Mouse (Mus musculus) megakaryocyte, embryonic 14.5 days (primary cell): ENCODE data around the gene St7. TPM values are rescaled to one million over a fixed set of nuclear protein-coding genes. Genes with fewer than 3 reads are reported as not detected.

ENCODE experiments used
- H3K27me3 ChIP-seq: replicated peaks from 2 replicates; pipeline ENCODE3; 2012; ENCODE audit warnings: inconsistent platforms
- H3K36me3 ChIP-seq: replicated peaks from 2 replicates; pipeline ENCODE3; 2012; ENCODE audit warnings: low read length, inconsistent platforms, mixed read lengths
- H3K4me1 ChIP-seq: 2 replicates; pipeline ENCODE4 v1.6.1; 2012; ENCODE audit warnings: inconsistent platforms
- H3K4me3 ChIP-seq: replicated peaks from 2 replicates; pipeline ENCODE3; 2012; ENCODE audit warnings: moderate library complexity, mild to moderate bottlenecking, inconsistent platforms
- H3K9me3 ChIP-seq: 2 replicates; pipeline ENCODE4 v1.6.1; 2012; ENCODE audit warnings: inconsistent platforms
- FLI1 ChIP-seq: IDR thresholded peaks from 2 replicates; pipeline ENCODE4 v1.6.1; 2012; ENCODE audit warnings: low read length, inconsistent platforms, mixed read lengths
- GATA1 ChIP-seq: IDR thresholded peaks from 3 replicates; pipeline ENCODE4 v1.6.1; 2012; ENCODE audit warnings: mixed read lengths, low read length, inconsistent platforms, borderline replicate concordance
- polyA plus RNA-seq: library from polyadenylated mRNA; stranded (reverse); fragments of >175 nt; gene quantifications from 2 replicates; pipeline ENCODE4 v1.2.3, GENCODE M21; 2012; ENCODE audit warnings: low replicate concordance; ENCODE audit not compliant: insufficient read depth

St7 gene
- polyA plus RNA-seq, 1 experiment = 7.1 TPM

DNA sequence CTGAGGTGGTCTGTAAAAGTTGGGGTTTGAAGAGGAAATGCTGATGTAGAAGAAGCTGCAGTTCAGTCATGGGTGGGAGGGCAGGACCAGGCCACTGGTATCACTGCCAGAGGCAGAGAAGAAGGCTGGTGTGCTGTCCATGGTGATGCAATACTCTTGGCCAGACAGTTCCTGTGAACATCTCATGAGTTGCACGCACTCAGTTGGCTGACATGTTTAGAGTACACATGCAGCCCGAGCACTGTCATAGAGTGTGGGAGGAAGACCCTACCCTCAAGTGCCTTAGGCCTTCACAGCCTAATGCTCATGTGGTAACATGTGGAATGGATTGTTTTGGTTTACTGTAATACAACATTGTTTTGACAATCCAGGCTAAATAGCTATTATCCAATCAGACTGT lies 238.5 kb downstream of the St7 start:
- H3K9me3 ChIP-seq = no peaks in the 10 kb centered on the region
- TF ChIP-seq GATA1 (no peak), FLI1 (no peak)
- peaks cover 6% of the 10 kb centered on the region; the same call in 1 of the 2 replicates for H3K4me1 ChIP-seq
- H3K36me3 ChIP-seq = peaks cover 80% of the 10 kb centered on the region
- H3K4me3 ChIP-seq = no peak overlapping the region
- H3K27me3 ChIP-seq = no peaks in the 10 kb centered on the region

DNA sequence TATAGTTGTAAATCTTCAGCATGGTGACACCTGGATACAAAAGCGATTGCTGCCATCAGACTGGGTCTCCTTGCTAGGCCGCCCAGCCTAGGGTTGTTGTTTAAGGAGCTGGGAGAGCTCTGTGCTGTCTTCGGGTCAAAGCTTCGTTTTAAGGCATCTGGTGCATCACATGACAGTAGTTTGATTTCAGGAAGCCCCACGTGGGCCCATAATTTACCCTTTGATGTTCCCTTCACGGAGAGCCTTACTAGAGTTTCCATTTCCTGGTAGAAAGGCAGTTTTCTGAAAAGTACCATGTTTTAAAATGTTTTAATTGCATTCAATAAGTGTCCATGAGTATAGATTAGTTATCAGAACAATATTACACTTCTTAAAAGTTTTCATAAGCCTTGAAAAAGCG lies 239.1 kb downstream of the St7 start:
- Histone ChIP-seq H3K27me3 (no peaks in the 10 kb centered on the region), H3K4me1 (peaks cover 6% of the 10 kb centered on the region; the same call in 1 of the 2 replicates), H3K4me3 (no peak overlapping the region), H3K9me3 (no peaks in the 10 kb centered on the region), H3K36me3 (peaks cover 74% of the 10 kb centered on the region)
- TF ChIP-seq FLI1 = no peak
- TF ChIP-seq GATA1 = no peak

DNA sequence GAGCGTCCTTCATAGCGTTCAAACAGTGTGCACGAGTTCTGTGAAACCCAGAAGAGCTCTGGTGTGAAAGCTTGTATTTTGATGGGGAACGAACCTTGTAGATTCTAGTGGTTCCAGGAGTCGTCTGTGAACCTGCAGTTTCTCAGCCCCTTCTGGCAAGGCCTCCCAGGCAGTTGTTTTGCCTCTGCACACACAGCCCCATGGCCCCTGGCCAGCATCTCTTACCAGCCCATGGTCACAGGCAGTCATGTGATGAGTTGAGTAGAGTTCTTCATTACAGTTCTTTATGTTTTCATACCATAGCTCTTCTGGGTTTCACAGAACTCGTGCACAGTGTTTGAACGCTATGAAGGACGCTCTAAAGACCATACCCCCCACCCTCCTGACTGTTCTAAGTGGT lies 240.1 kb downstream of the St7 start:
- Histone ChIP-seq H3K36me3 (peaks cover 73% of the 10 kb centered on the region), H3K4me3 (no peak overlapping the region), H3K9me3 (no peaks in the 10 kb centered on the region), H3K27me3 (no peaks in the 10 kb centered on the region), H3K4me1 (peaks cover 4% of the 10 kb centered on the region; the same call in 1 of the 2 replicates)
- no peak for TF ChIP-seq GATA1
- no peak for TF ChIP-seq FLI1

DNA sequence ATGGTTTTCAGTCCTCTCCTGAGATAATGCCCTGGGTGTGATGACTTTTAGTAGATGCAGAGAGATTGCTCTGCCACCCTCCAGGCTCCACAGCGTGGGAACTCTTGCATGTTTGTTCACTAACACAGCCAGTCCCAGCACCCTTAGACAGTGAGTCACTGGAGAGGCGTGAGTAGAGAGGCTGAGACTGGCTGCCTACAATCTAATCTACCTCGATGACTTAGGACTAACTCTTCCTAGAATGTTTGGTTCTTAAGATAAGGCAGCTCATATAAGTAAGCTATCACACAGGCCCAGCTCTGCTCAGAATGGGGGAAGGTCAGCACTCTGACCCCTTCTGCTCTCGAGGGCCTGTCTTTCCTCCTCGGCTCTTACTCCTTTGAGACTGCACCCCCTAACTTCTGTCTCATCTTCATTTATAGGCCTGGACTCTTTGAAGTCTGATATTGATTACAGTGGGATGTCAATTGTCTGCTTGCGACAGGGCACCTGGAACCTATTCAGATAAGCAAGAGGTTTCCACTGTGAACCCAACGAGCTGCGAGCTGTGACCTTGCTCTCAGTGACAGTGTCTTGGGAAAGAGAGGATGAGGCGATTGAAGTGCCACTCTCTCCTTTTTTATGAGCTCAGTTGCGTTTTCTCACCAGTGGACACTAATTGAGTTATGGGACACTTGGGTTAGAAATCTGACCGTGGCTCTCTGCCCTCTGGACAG lies 246.1 kb downstream of the St7 start:
- TF ChIP-seq GATA1 (no peak), FLI1 (no peak)
- Histone ChIP-seq H3K4me1 (peaks cover 8% of the 10 kb centered on the region), H3K9me3 (no peaks in the 10 kb centered on the region), H3K27me3 (no peaks in the 10 kb centered on the region), H3K4me3 (no peak overlapping the region), H3K36me3 (peaks cover 89% of the 10 kb centered on the region)

DNA sequence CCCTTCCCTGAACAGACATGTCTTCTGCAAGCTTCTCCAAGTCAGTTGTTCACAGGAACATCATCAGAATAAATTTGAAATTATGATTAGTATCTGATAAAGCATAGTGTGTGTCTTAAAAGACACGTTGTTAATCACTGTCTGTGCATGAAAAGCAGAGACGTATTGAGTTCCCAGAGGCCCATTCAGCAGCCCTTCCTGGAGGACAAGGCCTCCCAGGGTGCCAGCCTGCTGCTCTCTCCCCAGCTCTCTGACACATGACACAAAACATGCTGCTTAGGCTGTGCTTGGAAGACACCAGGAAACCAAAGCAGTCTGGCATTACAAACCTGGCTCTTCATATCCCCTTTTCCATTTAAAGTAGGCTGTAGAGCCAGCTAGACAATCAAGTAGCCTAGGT lies 249.2 kb downstream of the St7 start:
- H3K27me3 ChIP-seq = no peaks in the 10 kb centered on the region
- H3K4me3 ChIP-seq = no peak overlapping the region
- TF ChIP-seq FLI1 (no peak), GATA1 (no peak)
- peaks cover 14% of the 10 kb centered on the region for H3K4me1 ChIP-seq
- no peaks in the 10 kb centered on the region for H3K9me3 ChIP-seq
- peaks cover 70% of the 10 kb centered on the region for H3K36me3 ChIP-seq

DNA sequence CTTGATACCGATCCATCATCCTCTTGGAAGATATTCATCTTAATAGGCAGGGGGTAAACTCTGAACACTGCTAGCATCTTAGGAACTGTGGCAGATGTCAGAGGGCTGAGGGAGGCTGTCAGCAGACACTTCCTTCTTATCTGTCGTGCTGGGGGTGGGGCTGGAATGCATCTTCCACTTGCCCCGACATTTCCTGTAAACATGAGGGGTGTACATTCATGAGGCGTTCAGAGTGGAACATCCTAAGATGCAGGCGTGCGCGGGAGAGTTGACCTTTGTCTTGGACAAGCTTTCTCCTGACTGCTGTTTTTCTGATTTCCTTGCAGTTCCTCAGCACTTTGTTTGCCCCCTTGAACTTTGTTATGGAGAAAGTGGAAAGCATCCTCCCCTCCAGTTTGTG lies 249.6 kb downstream of the St7 start:
- Histone ChIP-seq H3K9me3 (no peaks in the 10 kb centered on the region), H3K4me1 (peaks cover 17% of the 10 kb centered on the region), H3K36me3 (peaks cover 66% of the 10 kb centered on the region)

DNA sequence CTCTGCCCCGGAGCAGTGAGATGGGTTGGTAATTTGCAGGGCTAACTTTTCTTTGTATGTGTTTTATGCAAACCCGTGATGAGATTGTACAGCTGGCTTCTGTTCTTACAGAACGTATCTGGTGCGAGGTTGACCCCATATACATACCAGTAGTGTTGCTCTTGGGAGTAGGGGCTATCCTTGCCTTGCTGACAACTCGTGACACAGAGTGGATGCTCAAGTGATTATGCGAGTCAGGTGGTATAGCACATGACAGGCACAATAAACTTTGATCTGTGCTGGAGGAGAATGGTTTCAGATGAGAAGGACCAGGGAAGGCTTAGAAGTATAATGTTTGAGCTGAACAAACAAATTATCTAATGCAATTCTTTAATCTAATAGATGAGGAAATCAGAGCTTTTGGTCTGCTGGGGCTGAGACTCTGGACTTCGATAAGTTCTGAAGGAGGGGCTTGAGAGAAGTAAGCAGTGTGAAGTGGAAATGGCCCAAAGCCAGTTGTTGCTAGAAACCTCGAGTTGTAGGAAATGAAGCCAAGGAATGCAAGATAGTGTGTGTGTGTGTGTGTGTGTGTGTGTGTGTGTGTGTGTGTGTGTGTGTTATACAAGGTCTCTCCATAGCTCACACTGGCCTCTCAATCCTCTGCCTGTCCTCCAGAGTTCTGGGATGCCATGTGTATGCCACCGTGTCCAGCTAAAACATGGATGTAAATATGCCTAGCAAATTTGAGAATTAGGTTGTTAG lies 251.3 kb downstream of the St7 start:
- TF ChIP-seq FLI1 (no peak), GATA1 (no peak)
- H3K9me3 ChIP-seq = no peaks in the 10 kb centered on the region
- H3K4me1 ChIP-seq = peaks cover 18% of the 10 kb centered on the region
- peaks cover 48% of the 10 kb centered on the region for H3K36me3 ChIP-seq
- H3K27me3 ChIP-seq = no peaks in the 10 kb centered on the region
- H3K4me3 ChIP-seq = no peak overlapping the region

More for the DNA sequence above, 249.6 kb downstream of the St7 start:
- Histone ChIP-seq H3K4me3 (no peak overlapping the region), H3K27me3 (no peaks in the 10 kb centered on the region)
- no peak for TF ChIP-seq FLI1
- TF ChIP-seq GATA1 = no peak

DNA sequence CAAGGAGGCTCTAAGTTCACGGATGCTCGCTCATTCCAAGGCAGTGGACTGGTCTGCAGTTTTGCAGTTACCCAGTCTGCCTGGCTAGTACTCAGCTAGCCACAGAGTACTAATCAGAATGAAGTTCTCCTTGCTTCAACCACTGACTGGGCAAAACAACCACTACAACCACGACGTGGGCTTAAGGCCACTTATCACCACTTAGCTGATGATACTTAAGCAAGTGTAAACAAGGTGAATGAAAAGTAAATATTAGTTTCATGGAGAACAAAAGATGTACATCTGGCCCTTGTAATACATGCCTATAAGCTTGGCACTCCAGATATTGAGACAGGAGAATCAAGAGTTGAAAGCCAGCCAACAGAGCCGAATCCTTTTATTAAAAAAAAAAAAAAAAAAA lies 253.7 kb downstream of the St7 start:
- TF ChIP-seq GATA1 (no peak), FLI1 (no peak)
- no peaks in the 10 kb centered on the region for H3K9me3 ChIP-seq
- peaks cover 18% of the 10 kb centered on the region for H3K4me1 ChIP-seq
- H3K27me3 ChIP-seq = no peaks in the 10 kb centered on the region
- no peak overlapping the region for H3K4me3 ChIP-seq
- H3K36me3 ChIP-seq = peaks cover 24% of the 10 kb centered on the region

DNA sequence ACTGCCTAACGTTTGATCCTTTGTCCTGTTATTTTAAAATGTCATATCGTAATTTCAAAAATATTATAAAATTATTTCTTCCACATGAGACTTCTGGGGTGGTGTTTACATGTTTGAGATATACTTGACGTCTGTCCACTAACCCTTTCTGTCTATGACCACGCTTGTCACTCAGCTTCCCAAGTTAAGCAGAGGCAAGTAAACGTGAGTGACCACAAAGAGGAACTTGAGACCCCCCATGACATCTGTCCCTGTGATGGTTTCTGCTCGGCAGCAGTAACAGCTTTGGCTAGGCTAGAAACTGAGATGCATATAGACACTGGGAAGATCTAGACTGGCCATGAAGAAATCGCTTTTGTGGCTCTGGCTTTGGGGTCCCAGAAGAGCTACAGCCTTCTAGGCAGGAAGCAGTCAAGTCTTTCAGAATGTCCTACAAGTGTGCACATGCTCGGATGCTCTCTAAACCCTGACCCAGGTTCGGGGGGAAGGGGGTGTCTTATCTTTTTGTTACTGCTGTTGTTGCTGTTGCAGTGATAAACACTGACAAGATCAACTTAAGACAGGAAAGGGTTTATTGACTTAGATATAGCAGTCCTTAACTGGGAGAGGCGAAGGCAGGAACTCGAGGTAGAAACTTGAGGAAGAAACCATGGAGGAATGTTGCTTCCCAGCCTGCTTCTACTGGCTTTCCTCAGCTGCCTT lies 254.5 kb downstream of the St7 start:
- TF ChIP-seq GATA1 (no peak), FLI1 (no peak)
- peaks cover 16% of the 10 kb centered on the region for H3K36me3 ChIP-seq
- H3K27me3 ChIP-seq = no peaks in the 10 kb centered on the region
- H3K4me1 ChIP-seq = peaks cover 11% of the 10 kb centered on the region
- no peaks in the 10 kb centered on the region for H3K9me3 ChIP-seq
- no peak overlapping the region for H3K4me3 ChIP-seq

DNA sequence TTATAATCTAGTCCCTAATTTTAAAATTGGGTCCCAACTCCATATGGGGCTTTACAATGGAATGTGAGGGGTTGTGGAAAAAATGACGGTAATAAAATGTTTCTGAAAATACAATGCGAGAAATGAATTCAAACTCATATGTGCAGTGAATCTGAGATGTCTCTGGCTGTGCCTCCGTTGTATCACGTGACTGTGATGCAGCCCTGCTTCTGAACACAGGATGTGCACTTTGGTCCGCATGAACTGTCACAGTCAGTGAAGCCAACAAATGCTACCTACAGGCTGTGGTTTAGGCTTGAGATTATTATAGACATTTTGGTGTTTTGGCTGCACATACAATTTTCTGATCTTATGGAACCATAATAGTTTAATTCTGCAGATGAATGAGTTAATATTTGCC lies 256.4 kb downstream of the St7 start:
- TF ChIP-seq FLI1 (no peak), GATA1 (no peak)

More for the DNA sequence above, 256.4 kb downstream of the St7 start:
- no peaks in the 10 kb centered on the region for H3K27me3 ChIP-seq
- no peaks in the 10 kb centered on the region for H3K36me3 ChIP-seq
- H3K4me3 ChIP-seq = no peak overlapping the region
- H3K9me3 ChIP-seq = no peaks in the 10 kb centered on the region
- peaks cover 10% of the 10 kb centered on the region for H3K4me1 ChIP-seq
